Mouse (Mus musculus) CD4-positive, CD25-positive, alpha-beta regulatory T cell (primary cell): Measurements from ENCODE around the gene Jph2. TPM values are rescaled to one million over a fixed set of nuclear protein-coding genes. Genes with fewer than 3 reads are reported as not detected.

Source experiments
- polyA plus RNA-seq: library from polyadenylated mRNA; unstranded; fragments of 100-300 nt; shearing (Covaris generic); gene quantifications from one replicate; pipeline ENCODE4 v1.2.1, GENCODE M21; 2017

The Jph2 gene
- polyA plus RNA-seq: not detected

GRCm38 (mm10) chr2:163397905-163398304, at the start of gene Jph2:
Gene Jph2, minus strand, starts transcription at chr2:163397993.

GRCm38 (mm10) chr2:163438246-163438618, 40.4 kb upstream of the Jph2 start, which contains the start of gene Gdap1l1:
Gene Gdap1l1, plus strand, starts transcription at chr2:163438476.

GRCm38 (mm10) chr2:163424597-163424996, 26.8 kb upstream of the Jph2 start, which contains the start of gene Oser1:
Gene Oser1, minus strand, starts transcription at chr2:163424697.

Other genes starting within 250 kb of the Jph2 start
- 26.3 TPM for gene Tox2, start 194.9 kb downstream of the Jph2 start, polyA plus RNA-seq
- gene Oser1, start 26.7 kb upstream of the Jph2 start, polyA plus RNA-seq: 93.7 TPM
- not detected for gene Gdap1l1, start 40.5 kb upstream of the Jph2 start, polyA plus RNA-seq
- gene Fitm2, start 74.6 kb upstream of the Jph2 start, polyA plus RNA-seq: 4.1 TPM
- not detected for gene R3hdml, start 94.3 kb upstream of the Jph2 start, polyA plus RNA-seq
- gene Hnf4a, start 108.8 kb upstream of the Jph2 start, polyA plus RNA-seq: not detected
- gene Ttpal, start 204.3 kb upstream of the Jph2 start, polyA plus RNA-seq: 58.2 TPM
- gene Serinc3, start 247.1 kb upstream of the Jph2 start, polyA plus RNA-seq: 508 TPM